ENCODE assay signal across 21 mouse cellular contexts in the genomic region with DNA sequence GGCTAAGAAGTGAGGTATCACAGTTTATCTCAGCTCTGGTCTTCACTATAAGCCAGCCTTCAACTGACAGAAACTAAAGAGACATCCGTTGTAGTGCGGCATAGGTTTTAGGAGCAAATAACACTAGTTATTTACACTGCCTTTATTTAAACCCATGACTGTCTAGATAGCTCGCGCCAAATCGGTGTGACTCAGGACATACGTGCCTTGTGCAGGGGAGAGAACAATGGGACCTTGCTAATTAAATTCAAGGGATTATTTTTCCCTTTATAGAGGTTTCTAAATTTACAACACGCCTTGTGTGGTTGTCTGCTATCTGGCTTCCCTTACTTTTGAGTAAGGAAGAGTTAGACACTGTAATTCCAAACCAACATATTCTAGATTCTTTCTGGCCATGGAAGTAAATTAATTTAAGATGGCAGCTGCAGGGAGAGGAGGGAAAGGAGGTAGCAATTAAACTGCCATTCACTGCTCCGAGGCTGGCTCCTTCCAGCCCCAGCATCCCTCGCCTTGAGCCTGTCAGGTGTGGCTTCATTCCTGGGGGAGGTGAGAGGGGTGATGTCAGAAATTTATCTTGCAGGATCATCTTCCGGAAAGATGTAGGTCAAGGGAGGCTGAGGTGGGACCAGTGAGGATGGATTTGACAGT.
DNase-seq lines count a peak whose midpoint lies in the region; ATAC-seq and TF ChIP-seq lines count a peak whose summit lies in the region.
"Had no signal": no experiment of that assay in that cellular context is flagged by ENCODE, and none has a peak within 500 bp of the region (broad histone marks: within the 10 kb centered on the region; RNA-seq: fewer than 3 reads in every experiment).

No protein-coding gene starts in this region.

- no peak overlapping the region for H3K4me2 ChIP-seq in kidney, embryonic 15.5 days
- H3K4me2 ChIP-seq in midbrain, embryonic 13.5 days (replicated peaks): no peak overlapping the region
- H3K4me2 ChIP-seq in midbrain, postnatal 0 days (ENCODE audit: low read depth, low read length, poor library complexity, severe bottlenecking): no peak overlapping the region
- no peak overlapping the region for H3K4me2 ChIP-seq in embryonic facial prominence, embryonic 15.5 days (replicated peaks)
- H3K4me2 ChIP-seq: hindbrain, embryonic 15.5 days; liver, embryonic 15.5 days; lung, embryonic 15.5 days had no signal

- WGBS in kidney, embryonic 15.5 days: 34% methylated on average over 10 of the region's 10 CpGs
- 67% methylated on average over 10 of the region's 10 CpGs for WGBS in midbrain, embryonic 13.5 days
- WGBS in midbrain, postnatal 0 days: 67% methylated on average over 10 of the region's 10 CpGs
- 50% methylated on average over 10 of the region's 10 CpGs for WGBS in embryonic facial prominence, embryonic 15.5 days

- DNase-seq in kidney, postnatal 4 days: no peak
- DNase-seq in midbrain, postnatal 0 days (ENCODE audit: low spot score): no peak
- no peak for DNase-seq in adrenal gland, adult 2 months
- no peak for DNase-seq in right cerebral cortex, adult 18-20 months
- DNase-seq: adrenal gland, postnatal 25 days; cerebellum, adult 2 months; cerebellum, postnatal 14 days; gastrocnemius, postnatal 10 days; heart, postnatal 14 days; kidney, adult 9 months had no signal

- peak; percentile 83 for ATAC-seq in kidney, embryonic 15.5 days (replicated peaks; ENCODE audit: low FRiP score)
- no peak for ATAC-seq in midbrain, embryonic 13.5 days
- ATAC-seq in midbrain, postnatal 0 days (ENCODE audit: low FRiP score): no peak
- ATAC-seq in embryonic facial prominence, embryonic 15.5 days (ENCODE audit: insufficient number of reproducible peaks, low FRiP score, low TSS enrichment, low read depth): no peak
- ATAC-seq: CD4-positive, CD25-positive, alpha-beta regulatory T cell, adult 4 months; forebrain, embryonic 16.5 days had no signal

- no peak for TF ChIP-seq CTCF in midbrain, postnatal 0 days (IDR thresholded peaks at IDR 0.05)

- no peak overlapping the region for H3K4me3 ChIP-seq in kidney, embryonic 15.5 days (replicated peaks)
- no peak overlapping the region for H3K4me3 ChIP-seq in midbrain, embryonic 13.5 days (replicated peaks)
- H3K4me3 ChIP-seq in midbrain, postnatal 0 days (ENCODE audit: low read depth, low read length): no peak overlapping the region
- H3K4me3 ChIP-seq in embryonic facial prominence, embryonic 15.5 days (replicated peaks): no peak overlapping the region
- H3K4me3 ChIP-seq: erythroblast, embryonic 14.5 days; hindbrain, embryonic 10.5 days; hindbrain, embryonic 15.5 days; liver, embryonic 15.5 days; lung, embryonic 15.5 days; midbrain, embryonic 10.5 days had no signal

- no peaks in the 10 kb centered on the region for H3K9me3 ChIP-seq in kidney, embryonic 15.5 days (replicated peaks)
- H3K9me3 ChIP-seq in midbrain, embryonic 13.5 days: no peaks in the 10 kb centered on the region
- H3K9me3 ChIP-seq in midbrain, postnatal 0 days (ENCODE audit: low read length): no peaks in the 10 kb centered on the region
- no peaks in the 10 kb centered on the region for H3K9me3 ChIP-seq in embryonic facial prominence, embryonic 15.5 days (replicated peaks)
- H3K9me3 ChIP-seq: hindbrain, embryonic 10.5 days; hindbrain, embryonic 15.5 days; liver, embryonic 15.5 days; lung, embryonic 15.5 days; midbrain, embryonic 10.5 days had no signal

- no peak overlapping the region for H3K27ac ChIP-seq in kidney, embryonic 15.5 days
- H3K27ac ChIP-seq in midbrain, embryonic 13.5 days: peak overlapping the region; percentile 27; the same call in 1 of the 2 replicates
- no peak overlapping the region for H3K27ac ChIP-seq in midbrain, postnatal 0 days (ENCODE audit: low read depth, low read length)
- 0 out of 2 replicates have a peak overlapping the region, but pooled peaks have one; percentile 8 for H3K27ac ChIP-seq in embryonic facial prominence, embryonic 15.5 days (replicated peaks)
- H3K27ac ChIP-seq: hindbrain, embryonic 10.5 days; hindbrain, embryonic 15.5 days; liver, embryonic 15.5 days; lung, embryonic 15.5 days; midbrain, embryonic 10.5 days had no signal

- H3K9ac ChIP-seq in kidney, embryonic 15.5 days: no peak overlapping the region
- no peak overlapping the region for H3K9ac ChIP-seq in midbrain, embryonic 13.5 days (replicated peaks)
- H3K9ac ChIP-seq in midbrain, postnatal 0 days (replicated peaks; ENCODE audit: low read length, poor library complexity, severe bottlenecking): no peak overlapping the region
- H3K9ac ChIP-seq in embryonic facial prominence, embryonic 15.5 days: no peak overlapping the region
- H3K9ac ChIP-seq: hindbrain, embryonic 15.5 days; liver, embryonic 15.5 days; lung, embryonic 15.5 days had no signal

- peaks cover 84% of the 10 kb centered on the region for H3K36me3 ChIP-seq in kidney, embryonic 15.5 days
- peaks cover 75% of the 10 kb centered on the region for H3K36me3 ChIP-seq in midbrain, embryonic 13.5 days
- H3K36me3 ChIP-seq in midbrain, postnatal 0 days (ENCODE audit: insufficient read depth, low read length): peaks cover 59% of the 10 kb centered on the region
- peaks cover 56% of the 10 kb centered on the region for H3K36me3 ChIP-seq in embryonic facial prominence, embryonic 15.5 days

- peaks cover 10% of the 10 kb centered on the region; the same call in 1 of the 2 replicates for H3K4me1 ChIP-seq in kidney, embryonic 15.5 days
- H3K4me1 ChIP-seq in midbrain, embryonic 13.5 days (replicated peaks): peaks cover 5% of the 10 kb centered on the region; the same call in 1 of the 2 replicates
- no peaks in the 10 kb centered on the region for H3K4me1 ChIP-seq in midbrain, postnatal 0 days (ENCODE audit: insufficient read depth, low read length)
- 0 out of 2 replicates have a peak, but pooled peaks cover 5% of the 10 kb centered on the region for H3K4me1 ChIP-seq in embryonic facial prominence, embryonic 15.5 days
- H3K4me1 ChIP-seq: hindbrain, embryonic 10.5 days; hindbrain, embryonic 15.5 days; liver, embryonic 15.5 days; lung, embryonic 15.5 days had no signal

- H3K27me3 ChIP-seq in kidney, embryonic 15.5 days: no peaks in the 10 kb centered on the region
- H3K27me3 ChIP-seq in midbrain, embryonic 13.5 days: no peaks in the 10 kb centered on the region
- H3K27me3 ChIP-seq in midbrain, postnatal 0 days (ENCODE audit: insufficient read depth, low read length): no peaks in the 10 kb centered on the region
- H3K27me3 ChIP-seq in embryonic facial prominence, embryonic 15.5 days: no peaks in the 10 kb centered on the region
- H3K27me3 ChIP-seq: hindbrain, embryonic 15.5 days; liver, embryonic 15.5 days; lung, embryonic 15.5 days had no signal

Comparison
In these comparisons a context has a peak if more than half of its experiments do, and no peak if none do; other contexts are left out.
1. H3K27ac ChIP-seq: peak in midbrain, embryonic 13.5 days (single experiment) and embryonic facial prominence, embryonic 15.5 days (single experiment); none in kidney, embryonic 15.5 days (single experiment) and midbrain, postnatal 0 days (single experiment).